Mouse (Mus musculus) R1 (cell line): ENCODE data around the gene Atp2b2.

Experiments used
- DNase-seq: peaks from one replicate; pipeline ENCODE4 v3.0.0-alpha.2; 2018; ENCODE audit warnings: low read depth, low spot score

Atp2b2 gene

GRCm38 (mm10) chr6:113858317-113858716, 184.1 kb downstream of the Atp2b2 start:
- DNase-seq, result no peak

- DNase-seq, result no peak
Measured at GRCm38 (mm10) chr6:113857310-113857873, 185.0 kb downstream of the Atp2b2 start.

- no peak for DNase-seq
Measured at GRCm38 (mm10) chr6:113856790-113857189, 185.6 kb downstream of the Atp2b2 start.

GRCm38 (mm10) chr6:113856095-113856646, 186.2 kb downstream of the Atp2b2 start:
- no peak for DNase-seq

- DNase-seq, result no peak
Measured at GRCm38 (mm10) chr6:113855581-113855980, 186.8 kb downstream of the Atp2b2 start.

GRCm38 (mm10) chr6:113852318-113852717, 190.1 kb downstream of the Atp2b2 start:
- peak; percentile 95 for DNase-seq

GRCm38 (mm10) chr6:113849819-113850218, 192.6 kb downstream of the Atp2b2 start:
- no peak for DNase-seq

GRCm38 (mm10) chr6:113848655-113849054, 193.8 kb downstream of the Atp2b2 start:
- DNase-seq, result no peak

- DNase-seq, result no peak
Measured at GRCm38 (mm10) chr6:113847092-113847491, 195.3 kb downstream of the Atp2b2 start.

- peak; percentile 32 for DNase-seq
Measured at GRCm38 (mm10) chr6:113843248-113843647, 199.2 kb downstream of the Atp2b2 start.

GRCm38 (mm10) chr6:113838493-113838892, 203.9 kb downstream of the Atp2b2 start:
- no peak for DNase-seq

- DNase-seq, result no peak
Measured at GRCm38 (mm10) chr6:113837740-113838139, 204.7 kb downstream of the Atp2b2 start.

GRCm38 (mm10) chr6:113836545-113836944, 205.9 kb downstream of the Atp2b2 start:
- DNase-seq, result no peak

- no peak for DNase-seq
Measured at GRCm38 (mm10) chr6:113830463-113830862, 211.9 kb downstream of the Atp2b2 start.

- peak; percentile 9 for DNase-seq
Measured at GRCm38 (mm10) chr6:113827309-113827708, 215.1 kb downstream of the Atp2b2 start.

- peak; percentile 75 for DNase-seq
Measured at GRCm38 (mm10) chr6:113822417-113822816, 220.0 kb downstream of the Atp2b2 start.

GRCm38 (mm10) chr6:113816690-113817089, 225.7 kb downstream of the Atp2b2 start:
- no peak for DNase-seq

- no peak for DNase-seq
Measured at GRCm38 (mm10) chr6:113811462-113811861, 231.0 kb downstream of the Atp2b2 start.

- DNase-seq, result no peak
Measured at GRCm38 (mm10) chr6:113810667-113811066, 231.7 kb downstream of the Atp2b2 start.

- DNase-seq, result no peak
Measured at GRCm38 (mm10) chr6:113806241-113806640, 236.2 kb downstream of the Atp2b2 start.

GRCm38 (mm10) chr6:113801233-113801632, 241.2 kb downstream of the Atp2b2 start:
- no peak for DNase-seq

- no peak for DNase-seq
Measured at GRCm38 (mm10) chr6:113799915-113800314, 242.5 kb downstream of the Atp2b2 start.

- no peak for DNase-seq
Measured at GRCm38 (mm10) chr6:113799349-113799748, 243.1 kb downstream of the Atp2b2 start.

- DNase-seq, result no peak
Measured at GRCm38 (mm10) chr6:113798921-113799320, 243.5 kb downstream of the Atp2b2 start.
